Mouse (Mus musculus): Measurements from ENCODE around the gene Traf3ip2.
A peak's percentile ranks its signal among the peaks of the same experiment; 100 is the strongest.

Traf3ip2 gene

DNA sequence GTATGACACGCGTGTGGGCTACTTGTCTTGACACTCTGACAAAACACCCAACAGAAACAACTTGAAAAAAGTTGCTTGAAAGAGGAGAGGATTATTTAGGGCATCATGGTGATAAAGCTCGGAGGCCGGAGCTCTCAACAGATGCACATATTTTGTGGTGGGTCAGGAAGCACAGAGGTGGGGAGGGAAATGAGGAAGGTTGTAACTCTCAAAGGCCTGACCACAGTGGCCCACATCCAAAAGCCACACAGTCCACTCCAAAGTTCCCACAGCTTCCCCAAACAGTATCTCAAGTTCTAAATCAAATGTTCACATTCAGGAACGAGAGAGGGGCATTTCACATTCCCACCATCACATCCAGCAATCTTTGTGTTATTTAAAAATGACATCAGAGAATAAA is 11.7 kb upstream of the Traf3ip2 start:
- no peak for DNase-seq (ENCODE audit: low spot score)

DNA sequence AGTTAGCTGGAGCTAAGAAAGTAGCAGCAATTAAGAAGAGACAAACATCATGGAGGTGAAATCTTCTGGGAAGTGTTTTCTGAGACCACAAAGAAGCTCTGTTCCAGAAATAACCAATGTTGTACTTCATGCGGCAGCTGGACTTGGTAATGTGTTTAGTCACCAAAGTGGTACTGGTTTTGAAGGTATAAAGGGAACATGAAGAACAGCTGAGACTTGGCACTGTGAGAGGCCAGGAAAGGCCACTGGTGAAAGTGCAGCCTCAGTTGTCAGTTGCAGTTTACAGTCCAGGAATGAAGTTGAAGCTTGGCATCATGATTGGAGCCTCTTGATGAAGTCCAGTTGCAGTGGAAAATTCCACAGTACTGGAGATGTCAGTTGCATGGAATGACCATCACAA is 6.3 kb upstream of the Traf3ip2 start:
- DNase-seq (ENCODE audit: low spot score), result no peak

DNA sequence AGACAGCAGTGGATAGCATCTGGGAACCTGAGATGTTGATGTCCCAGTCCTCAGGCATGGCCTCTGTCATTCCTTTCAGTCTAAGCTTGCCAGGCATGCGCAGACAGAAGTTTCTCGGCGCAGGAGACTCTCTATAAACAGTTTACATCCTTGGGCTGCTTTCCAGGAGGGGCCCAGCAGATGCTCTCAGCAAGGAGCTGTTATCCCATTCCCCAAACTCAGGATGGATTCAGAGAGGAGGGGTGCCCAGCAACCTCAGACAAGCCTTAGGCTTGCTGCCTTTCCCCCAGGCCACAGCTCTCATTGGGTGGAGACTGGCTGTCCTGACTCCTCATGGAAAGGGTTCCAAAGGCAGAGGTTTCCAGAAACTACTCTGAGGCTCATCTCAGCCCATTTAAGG is 1.5 kb upstream of the Traf3ip2 start:
- DNase-seq (ENCODE audit: low spot score), result no peak

DNA sequence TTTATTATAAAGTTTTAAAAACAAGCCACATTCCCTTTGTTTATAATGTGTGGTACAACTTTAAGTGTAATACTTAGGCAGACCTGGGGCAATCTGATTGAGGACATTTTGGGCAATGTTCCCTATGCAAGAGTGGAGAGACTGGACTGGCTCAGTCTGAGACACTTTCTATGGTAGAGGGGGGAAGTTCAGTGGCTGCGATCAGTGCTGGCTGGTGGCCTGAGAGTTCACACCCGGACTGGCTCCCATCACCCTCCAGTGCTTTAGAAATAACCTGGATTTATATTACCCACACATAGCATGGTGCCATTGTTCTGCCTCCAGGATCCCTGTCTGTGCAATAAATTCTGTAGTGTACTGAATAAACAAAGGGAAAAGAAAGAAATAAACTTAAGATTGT is 603 bp upstream of the Traf3ip2 start:
- no peak for DNase-seq (ENCODE audit: low spot score)

DNA sequence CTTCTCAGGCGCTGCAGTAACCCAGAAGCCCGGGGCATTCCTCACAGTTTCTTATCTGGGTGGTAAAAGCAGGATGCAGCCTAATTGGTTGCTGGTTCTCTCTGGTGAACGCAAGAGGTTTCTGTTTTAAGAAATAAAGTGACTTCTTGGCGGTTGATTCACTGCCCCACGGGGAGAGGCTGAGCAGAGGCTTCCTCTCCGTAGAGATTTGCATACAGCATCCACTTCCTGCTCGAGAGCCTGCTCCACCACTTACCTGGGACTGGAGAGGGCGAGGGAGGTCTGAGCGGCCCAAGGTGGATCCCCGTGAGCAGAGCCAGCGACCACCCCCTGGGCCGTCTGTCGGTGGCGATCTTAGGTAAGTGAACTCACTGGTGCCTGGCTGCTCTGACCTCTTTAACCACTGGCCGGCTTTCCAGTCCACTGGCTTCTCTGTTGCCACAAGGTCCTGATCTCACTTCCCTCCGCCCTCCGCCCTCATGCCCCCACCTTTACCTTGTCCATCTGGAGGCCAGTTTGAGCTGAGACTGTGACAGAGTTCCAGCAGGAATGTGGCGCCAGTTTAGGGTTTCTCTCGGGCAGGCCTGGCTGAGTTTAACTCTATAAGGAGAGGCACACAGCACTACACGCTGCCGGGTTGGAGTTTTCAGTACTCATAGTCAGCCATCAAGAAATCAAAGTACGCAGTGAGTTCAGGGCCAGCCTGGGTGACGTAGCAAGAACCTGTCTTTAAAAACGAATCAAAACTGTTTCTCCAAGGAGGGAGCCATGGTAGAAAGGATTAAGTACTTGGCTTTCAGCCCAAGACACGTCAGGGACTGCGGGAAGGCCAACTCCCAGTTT is 476 bp downstream of the Traf3ip2 start:
- DNase-seq (ENCODE audit: low spot score), result peak; percentile 56

DNA sequence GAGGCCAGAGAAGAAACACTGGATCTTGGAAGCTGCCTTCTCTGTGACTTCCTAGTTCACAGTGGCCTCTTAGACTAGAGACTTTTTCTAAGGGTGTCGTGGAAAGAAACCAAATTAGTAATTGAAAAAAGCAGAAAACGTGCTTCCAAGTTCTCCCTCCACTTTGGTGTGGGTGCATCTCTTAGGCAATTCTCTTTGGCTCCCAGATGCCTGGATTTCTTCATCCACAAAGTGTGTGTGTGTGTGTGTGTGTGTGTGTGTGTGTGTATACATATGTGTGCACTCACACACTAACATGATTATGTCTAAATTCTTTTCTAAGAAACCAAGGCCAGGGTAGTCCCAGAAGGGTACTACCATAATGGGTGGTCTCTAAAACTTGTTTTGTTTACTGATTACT is 1.2 kb downstream of the Traf3ip2 start:
- DNase-seq (ENCODE audit: low spot score), result no peak

DNA sequence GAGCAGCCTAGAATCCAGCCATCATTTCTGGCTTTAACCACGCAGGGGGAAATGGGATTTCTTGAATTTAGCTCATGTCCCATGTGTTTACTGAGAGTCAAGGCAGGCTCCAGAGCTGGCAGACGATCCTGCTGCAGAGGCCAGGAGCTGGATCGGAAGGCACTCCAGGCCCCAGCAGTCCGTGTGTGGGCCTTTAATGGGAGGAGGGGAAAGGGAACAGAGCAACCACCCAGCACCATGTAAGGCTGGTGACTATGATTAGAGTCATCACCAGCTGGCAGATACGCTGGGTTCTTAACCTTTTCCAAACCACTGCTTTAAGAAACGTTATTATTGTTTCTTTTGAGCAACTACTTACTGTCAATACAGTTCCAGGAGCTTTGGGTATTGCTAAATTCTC is 1.9 kb downstream of the Traf3ip2 start:
- DNase-seq (ENCODE audit: low spot score), result peak; percentile 49

DNA sequence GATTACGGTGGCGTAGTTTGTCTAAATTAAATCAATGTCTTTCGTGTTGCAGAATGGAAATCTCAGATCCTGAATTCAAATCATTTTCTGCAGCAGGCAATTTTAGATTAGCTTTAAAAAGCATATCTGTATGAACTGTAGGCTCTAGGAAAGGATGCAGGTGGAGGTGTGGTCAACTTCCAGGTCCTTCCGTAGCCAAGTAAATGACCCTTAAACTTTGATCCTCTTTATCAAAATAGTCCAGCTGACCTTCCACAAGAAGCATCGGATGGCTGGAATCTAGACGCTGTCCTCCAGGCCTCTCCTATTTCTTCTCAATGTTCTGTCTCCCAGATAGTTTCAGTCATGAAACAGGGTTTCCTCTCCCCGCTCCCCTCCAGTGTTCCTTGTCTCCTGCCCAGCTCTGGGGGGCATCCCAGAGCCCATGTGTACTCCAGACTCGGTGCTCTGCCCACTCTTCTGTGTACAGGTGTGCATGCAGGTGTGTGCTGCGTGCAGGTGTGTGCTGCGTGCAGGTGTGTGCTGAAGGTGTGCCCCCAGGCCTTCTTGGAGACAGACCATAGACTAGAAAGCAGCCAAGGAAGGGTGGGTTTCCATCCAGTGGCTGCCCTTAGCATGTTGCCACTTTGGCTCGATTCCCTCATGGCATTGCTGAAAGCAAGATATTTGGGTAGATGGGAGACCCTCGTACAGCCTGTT is 2.9 kb downstream of the Traf3ip2 start:
- no peak for DNase-seq (ENCODE audit: low spot score)

DNA sequence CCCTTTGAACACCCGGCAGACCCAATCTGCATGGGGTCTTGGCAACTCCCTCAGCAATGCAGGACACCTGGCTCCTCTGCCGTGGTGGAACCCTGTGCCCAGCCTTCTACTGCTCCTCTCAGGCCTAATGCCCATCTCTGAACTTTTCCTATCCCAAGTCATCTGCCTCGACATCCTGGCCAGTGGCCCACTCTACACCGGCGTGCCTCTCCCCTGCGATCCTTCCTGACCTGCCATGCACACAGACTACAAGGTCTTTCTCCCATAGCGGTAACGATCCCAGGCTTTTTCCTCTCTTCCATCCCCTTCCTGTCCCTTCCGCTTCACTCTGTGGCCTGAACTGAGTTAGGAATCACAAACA is 3.5 kb downstream of the Traf3ip2 start:
- DNase-seq (ENCODE audit: low spot score), result no peak

DNA sequence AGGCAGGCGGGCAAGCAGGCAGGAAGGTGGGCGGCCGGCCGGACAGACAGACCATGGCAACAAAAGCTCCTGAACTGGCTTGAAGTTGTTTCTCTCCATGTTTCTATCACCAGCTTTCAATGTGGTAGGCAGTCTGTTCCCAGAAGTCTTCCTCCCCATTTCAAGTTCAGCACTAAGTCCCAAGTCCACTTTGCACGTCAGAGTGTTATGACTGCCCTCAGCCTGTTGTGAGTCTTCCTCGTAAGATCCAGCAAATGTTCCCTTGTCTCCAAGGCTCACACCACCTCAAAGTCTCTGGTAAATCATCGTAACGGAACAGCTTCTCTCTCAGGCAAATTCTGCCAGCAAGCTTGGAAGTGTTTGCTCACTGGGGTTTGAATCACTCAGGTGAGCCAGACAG is 3.9 kb downstream of the Traf3ip2 start:
- no peak for DNase-seq (ENCODE audit: low spot score)

DNA sequence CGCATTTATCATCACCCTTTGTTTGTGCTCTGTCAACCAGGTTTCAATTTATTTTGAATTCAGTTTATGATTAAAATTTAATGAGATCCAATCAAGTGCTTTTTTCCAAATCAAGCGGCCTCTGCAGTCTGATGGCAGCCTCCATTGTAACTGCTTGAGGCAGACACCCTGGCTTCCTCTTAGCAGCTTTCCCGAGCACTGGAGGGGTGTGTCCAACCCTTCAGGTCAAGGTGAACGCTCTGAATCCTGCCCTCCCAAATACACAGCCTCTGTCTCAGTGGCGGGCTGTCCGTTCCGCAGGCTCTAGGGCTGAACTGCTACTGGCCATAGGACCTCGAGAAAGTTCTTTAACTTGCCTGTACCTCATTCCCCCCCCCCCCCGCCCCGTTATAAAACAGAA is 5.7 kb downstream of the Traf3ip2 start:
- no peak for DNase-seq (ENCODE audit: low spot score)

DNA sequence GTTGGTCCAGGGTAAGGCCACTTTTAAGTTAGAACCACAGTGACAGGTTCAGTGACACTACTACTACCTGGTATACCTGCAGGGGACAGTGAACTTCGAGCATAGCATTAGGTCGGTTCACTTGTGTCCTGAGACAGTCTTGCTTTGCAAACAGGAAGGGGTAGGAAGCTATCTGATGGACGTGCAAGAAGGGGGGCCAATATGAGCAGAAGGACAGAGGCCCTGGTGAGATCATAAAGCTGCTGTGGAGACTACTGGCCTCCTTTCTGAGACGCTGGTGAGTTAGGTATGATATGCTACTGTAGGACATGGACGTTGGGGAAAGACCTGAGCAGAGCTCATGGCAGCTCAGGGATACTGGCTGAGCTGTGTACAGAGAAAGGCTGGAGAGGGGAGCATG is 7.9 kb downstream of the Traf3ip2 start:
- DNase-seq (ENCODE audit: low spot score), result no peak

DNA sequence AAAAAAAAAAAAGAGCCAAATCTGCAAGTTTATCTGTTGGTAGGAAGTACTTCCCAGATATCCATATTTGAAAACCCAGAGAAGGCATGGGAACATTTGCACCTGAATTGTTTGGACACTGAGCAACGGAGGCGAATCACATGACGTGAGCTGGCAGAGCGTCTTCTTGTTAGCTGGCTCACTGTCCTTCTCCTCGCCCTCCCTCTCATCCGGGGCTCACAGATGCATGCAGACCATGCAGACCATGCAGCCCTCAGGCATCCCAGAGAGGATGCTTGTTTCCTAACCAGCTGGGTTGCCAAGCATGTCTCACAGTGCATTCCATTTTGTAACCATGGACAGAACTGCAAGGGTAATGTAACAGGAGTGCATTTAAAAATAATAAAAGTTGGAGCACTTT is 11.1 kb downstream of the Traf3ip2 start:
- no peak for DNase-seq (ENCODE audit: low spot score)

DNA sequence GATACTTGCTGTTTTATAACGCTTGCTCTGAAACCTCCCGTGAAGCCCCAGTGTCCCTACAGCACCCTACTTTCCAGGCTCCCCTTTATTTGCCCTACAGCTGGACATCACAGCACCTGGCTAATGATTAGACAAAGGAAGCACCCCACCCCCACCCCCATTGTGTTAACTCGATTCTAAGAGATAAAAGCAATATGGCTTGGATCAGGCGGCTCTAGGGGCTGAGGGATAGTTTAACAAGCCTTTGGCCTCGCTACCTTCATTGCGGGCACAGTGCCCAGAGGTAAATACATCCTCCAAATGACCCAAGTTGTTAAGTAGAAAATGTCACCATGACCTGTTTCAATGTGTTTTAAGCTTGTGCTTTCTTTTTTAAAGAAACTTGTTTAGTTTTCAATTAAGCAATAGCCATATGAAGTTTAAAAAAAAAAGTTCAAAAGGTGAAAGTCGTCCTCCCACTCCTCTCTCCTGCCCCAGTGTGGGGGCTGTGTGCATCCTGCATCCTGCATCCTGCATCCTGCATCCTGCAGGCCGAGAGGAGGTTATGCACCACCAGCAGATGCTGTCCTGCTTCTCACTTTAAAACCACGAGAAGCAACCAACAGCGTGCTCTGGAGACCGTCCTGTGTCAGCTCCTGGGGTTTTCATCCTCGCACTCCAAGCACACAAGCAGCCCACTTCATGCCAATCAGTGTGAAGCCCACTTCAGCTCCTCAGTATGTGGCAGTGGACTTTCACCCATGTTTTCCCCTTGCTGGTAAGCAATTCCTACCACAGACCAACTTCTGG is 12.3 kb downstream of the Traf3ip2 start:
- no peak for DNase-seq (ENCODE audit: low spot score)

DNA sequence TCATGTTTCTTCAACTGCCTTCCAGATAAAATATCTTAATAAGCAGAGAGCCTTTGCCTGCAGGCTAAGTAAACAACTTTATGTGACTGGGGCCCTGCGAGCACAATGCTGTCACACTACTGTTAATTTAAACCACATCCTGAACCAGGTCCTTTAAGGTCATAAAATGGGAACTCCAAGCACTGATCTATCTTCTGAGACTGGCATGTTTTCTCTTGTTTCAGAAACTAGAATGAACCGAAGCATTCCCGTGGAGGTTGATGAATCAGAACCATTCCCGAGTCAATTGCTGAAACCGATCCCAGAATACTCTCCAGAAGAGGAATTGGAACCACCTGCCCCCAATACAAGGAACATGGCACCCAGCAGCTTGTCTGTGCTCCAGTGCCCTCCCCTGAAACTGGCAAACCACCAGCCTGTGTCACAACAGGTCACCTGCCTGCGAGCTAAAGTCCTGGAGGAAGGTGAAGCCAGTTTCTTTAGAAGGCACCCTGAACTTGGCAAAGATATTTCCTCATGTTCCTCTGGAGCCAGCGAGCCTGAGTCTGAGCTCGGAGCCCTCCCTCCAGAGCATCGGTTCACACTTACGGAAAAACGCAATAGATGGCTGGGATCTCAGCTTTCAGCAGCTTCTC is 13.0 kb downstream of the Traf3ip2 start:
- no peak for DNase-seq (ENCODE audit: low spot score)

DNA sequence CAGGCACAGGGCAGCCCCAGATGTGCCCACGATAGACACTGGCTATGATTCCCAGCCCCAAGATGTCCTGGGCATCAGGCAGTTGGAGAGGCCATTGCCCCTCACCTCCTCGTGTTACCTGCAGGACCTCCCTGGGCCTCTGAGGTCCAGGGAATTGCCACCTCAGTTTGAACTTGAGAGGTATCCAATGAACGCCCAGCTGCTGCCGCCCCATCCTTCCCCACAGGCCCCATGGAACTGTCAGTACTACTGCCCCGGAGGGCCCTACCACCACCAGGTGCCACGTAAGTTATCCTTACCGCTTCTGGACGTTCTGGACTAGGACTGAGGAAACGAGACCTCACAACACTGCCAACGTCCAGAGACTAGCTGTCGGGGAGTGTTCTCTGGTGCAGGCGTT is 13.6 kb downstream of the Traf3ip2 start:
- DNase-seq (ENCODE audit: low spot score), result no peak

DNA sequence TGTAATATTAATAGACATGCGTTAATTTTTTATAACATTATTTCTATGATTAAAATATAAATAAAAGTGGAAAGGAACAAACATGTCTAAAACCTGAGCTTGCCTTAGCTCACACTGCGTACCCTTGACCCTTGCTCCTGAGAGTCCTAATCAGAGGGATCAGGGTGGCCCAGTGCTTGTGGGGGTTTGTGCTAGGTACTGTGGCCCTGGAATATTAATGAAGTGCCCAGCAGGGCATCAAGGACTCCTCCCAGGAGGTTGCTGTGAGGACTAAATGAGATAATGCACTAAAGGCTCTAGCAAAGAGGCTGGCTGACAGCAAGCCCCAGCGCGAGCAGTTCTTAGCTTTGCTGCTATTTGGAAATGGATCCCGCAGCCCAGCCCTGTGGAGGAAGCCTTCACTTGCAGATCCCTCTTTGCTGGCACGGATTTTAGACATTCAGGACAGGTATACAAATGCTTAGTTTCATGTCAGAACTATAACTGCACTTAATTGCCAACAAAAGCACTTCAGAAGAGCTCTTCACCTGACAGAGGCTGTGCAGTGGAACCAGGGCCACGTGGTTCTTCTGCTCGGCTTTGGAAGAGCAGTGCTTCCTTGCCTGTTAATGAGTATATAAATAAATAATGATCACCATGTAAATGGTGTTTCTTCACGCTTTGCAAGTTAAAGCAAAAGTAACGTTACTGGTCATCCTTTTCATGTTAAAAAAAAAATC is 16.2 kb downstream of the Traf3ip2 start:
- no peak for DNase-seq (ENCODE audit: low spot score)

DNA sequence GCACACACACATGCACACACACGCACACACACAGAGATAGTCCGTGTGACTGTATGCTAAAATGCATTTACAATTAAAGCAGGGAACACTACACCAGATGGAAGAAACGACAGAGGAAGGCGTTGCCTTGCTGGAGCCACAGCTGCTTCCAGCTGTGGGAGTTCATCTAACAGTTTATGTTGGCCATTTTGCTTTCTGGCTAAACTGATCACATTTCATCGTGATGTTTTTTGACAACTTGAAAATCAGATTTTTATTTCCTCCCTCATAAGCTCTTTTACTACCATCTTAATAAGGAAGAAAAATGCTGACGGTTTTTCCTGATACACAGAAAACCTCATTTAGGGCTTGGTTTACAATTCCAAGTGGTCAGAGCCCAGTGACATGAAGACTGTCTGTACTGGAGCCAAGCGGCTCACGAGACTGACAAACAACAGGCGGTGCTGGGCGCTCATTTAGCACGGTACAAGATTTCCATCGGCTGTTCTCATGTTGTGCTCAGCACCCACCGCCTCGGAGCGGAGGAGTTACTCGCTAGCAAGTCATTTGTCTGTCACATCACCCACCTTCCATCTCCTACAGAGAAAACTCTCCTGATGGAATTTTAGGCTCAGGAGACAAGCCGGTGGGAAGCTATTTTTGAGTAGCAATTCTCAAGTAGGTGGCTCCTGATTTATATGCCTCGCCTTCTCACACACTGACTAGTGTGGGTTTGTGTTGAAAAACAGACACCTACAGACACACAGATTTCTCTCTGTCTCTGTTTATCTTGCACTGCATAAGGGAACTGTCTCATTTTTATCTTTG is 17.2 kb downstream of the Traf3ip2 start:
- no peak for DNase-seq (ENCODE audit: low spot score)

DNA sequence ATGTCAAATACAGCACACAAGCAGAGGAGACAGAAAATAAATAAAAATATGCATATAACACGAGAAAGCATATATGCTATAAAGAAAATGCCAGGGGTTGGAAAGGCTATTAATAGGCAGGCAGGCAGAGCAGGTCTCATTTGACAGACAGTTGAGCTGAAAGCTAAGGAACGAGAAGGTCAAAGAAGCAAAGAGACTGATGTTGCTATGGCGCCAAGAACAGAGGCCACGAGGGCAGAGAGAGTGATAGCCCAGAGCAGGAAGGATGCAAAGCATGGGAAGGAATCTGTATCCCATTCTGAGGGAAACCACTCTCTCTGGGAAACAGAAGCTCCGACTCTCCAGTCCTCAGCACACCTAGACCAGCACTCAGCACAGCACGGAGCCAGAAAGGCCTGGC is 18.1 kb downstream of the Traf3ip2 start:
- no peak for DNase-seq (ENCODE audit: low spot score)

DNA sequence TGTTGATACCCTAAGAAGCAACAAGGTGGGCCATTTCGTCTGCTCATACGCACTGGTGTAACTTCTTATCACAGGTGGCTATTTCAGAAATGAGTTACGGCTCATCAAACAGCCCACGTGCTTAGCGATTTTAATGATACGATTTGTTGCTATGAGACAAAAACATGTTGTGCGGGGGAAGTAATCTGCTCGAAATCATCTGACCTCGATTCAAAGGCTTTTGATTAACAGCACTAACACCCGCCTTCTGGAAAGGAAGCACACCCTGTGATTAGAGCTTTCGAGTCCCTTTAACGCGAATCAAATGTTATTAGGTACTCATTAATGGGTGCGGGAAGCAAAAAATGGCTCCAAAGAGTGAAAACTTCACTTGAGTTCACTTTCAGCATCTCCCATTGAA is 18.9 kb downstream of the Traf3ip2 start:
- DNase-seq (ENCODE audit: low spot score), result no peak

DNA sequence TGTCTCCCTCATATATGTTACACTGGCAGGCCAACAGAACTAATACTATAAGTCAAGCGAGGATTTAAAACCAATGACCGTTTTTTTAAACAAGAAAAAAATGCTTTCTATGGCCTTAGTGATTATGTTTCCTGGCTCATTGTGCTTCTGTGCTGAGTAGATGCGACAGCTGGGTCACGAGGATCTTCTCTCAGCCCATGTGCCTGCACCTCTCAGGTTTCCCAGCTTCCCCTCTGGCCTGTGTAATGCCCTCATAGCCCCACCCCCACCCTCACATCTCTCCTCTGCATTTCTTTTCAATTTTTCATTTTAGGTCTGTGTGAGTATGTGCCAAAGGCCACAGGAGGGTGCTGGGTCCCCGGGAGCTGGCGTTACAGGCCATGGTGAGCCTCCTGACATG is 20.6 kb downstream of the Traf3ip2 start:
- DNase-seq (ENCODE audit: low spot score), result no peak
